Comparison of ENCODE assay signal across 8 mouse cellular contexts in genomic region chr11:98936606-98937409, GRCm38 (mm10). TPM values are rescaled to one million over a fixed set of nuclear protein-coding genes. Genes with fewer than 3 reads are reported as not detected.
A peak's percentile ranks its signal among the peaks of the same experiment; 100 is the strongest.
DNase-seq lines count a peak whose midpoint lies in the region; ATAC-seq and TF ChIP-seq lines count a peak whose summit lies in the region.

No protein-coding gene starts in this region.

- no peaks in the 10 kb centered on the region for H3K9me3 ChIP-seq in hindbrain, embryonic 10.5 days
- no peaks in the 10 kb centered on the region for H3K9me3 ChIP-seq in liver, embryonic 13.5 days (replicated peaks)
- H3K9me3 ChIP-seq in neural tube, embryonic 13.5 days: no peaks in the 10 kb centered on the region

- H3K9ac ChIP-seq in liver, embryonic 13.5 days: peak overlapping the region; percentile 73
- H3K9ac ChIP-seq in neural tube, embryonic 13.5 days: peak overlapping the region; percentile 71

- TF ChIP-seq CTCF in bone marrow, adult 2 months (IDR thresholded peaks at IDR 0.05; ENCODE audit: control insufficient read depth, insufficient read depth, low read length): no peak

- H3K4me2 ChIP-seq in liver, embryonic 13.5 days: peak overlapping the region; percentile 89
- peak overlapping the region; percentile 87 for H3K4me2 ChIP-seq in neural tube, embryonic 13.5 days

- 12% methylated on average over 23 of the region's 23 CpGs for WGBS in bone marrow, adult 2 months
- WGBS in hindbrain, embryonic 10.5 days: 3% methylated on average over 23 of the region's 23 CpGs
- WGBS in liver, embryonic 13.5 days (ENCODE audit: insufficient replicate concordance): 5% methylated on average over 16 of the region's 23 CpGs
- 4% methylated on average over 23 of the region's 23 CpGs for WGBS in neural tube, embryonic 13.5 days

- peak overlapping the region; percentile 67 for H3K4me3 ChIP-seq in bone marrow, adult 2 months (replicated peaks; ENCODE audit: control insufficient read depth, low read depth, low read length)
- H3K4me3 ChIP-seq in hindbrain, embryonic 10.5 days: peak overlapping the region; percentile 80
- H3K4me3 ChIP-seq in liver, embryonic 13.5 days (replicated peaks): peak overlapping the region; percentile 66
- H3K4me3 ChIP-seq in neural tube, embryonic 13.5 days: peak overlapping the region; percentile 57

- TF ChIP-seq POLR2A in bone marrow, adult 2 months (IDR thresholded peaks at IDR 0.05; ENCODE audit: borderline replicate concordance, control insufficient read depth, low read depth, low read length): no peak

- H3K36me3 ChIP-seq in hindbrain, embryonic 10.5 days: no peaks in the 10 kb centered on the region
- no peaks in the 10 kb centered on the region for H3K36me3 ChIP-seq in liver, embryonic 13.5 days
- H3K36me3 ChIP-seq in neural tube, embryonic 13.5 days: no peaks in the 10 kb centered on the region

- DNase-seq in heart, adult 18-20 months: peak; percentile 46 to 77
- no peak for DNase-seq in heart, postnatal 4 days
- peak; percentile 43 for DNase-seq in hindbrain, embryonic 10.5 days (ENCODE audit: low spot score)
- no peak for DNase-seq in liver, embryonic 13.5 days
- DNase-seq in MN1 (ENCODE audit: low spot score): no peak

- peaks cover 10% of the 10 kb centered on the region for H3K4me1 ChIP-seq in bone marrow, adult 2 months (ENCODE audit: control insufficient read depth, insufficient read depth, low read length)
- peaks cover 93% of the 10 kb centered on the region for H3K4me1 ChIP-seq in hindbrain, embryonic 10.5 days (replicated peaks)
- peaks cover 77% of the 10 kb centered on the region for H3K4me1 ChIP-seq in liver, embryonic 13.5 days (replicated peaks)
- peaks cover 76% of the 10 kb centered on the region for H3K4me1 ChIP-seq in neural tube, embryonic 13.5 days (replicated peaks)

- ATAC-seq in liver, embryonic 13.5 days (ENCODE audit: low read depth): peak; percentile 37
- peak; percentile 28; the same call in 1 of the 2 replicates for ATAC-seq in neural tube, embryonic 13.5 days (ENCODE audit: low read depth)
- ATAC-seq in monocyte, adult 5-6 weeks (replicated peaks; ENCODE audit: insufficient number of reproducible peaks, low FRiP score, low TSS enrichment, poor library complexity, severe bottlenecking): no peak

- peak overlapping the region; percentile 66 for H3K27ac ChIP-seq in bone marrow, adult 2 months (ENCODE audit: control insufficient read depth, insufficient read depth, low read depth, low read length, poor library complexity)
- H3K27ac ChIP-seq in hindbrain, embryonic 10.5 days: peak overlapping the region; percentile 93
- H3K27ac ChIP-seq in liver, embryonic 13.5 days: peak overlapping the region; percentile 3; the same call in 1 of the 2 replicates
- peak overlapping the region; percentile 70 for H3K27ac ChIP-seq in neural tube, embryonic 13.5 days (replicated peaks)

- H3K27me3 ChIP-seq in hindbrain, embryonic 10.5 days (ENCODE audit: insufficient read depth, poor library complexity, severe bottlenecking): peaks cover 45% of the 10 kb centered on the region
- peaks cover 92% of the 10 kb centered on the region for H3K27me3 ChIP-seq in liver, embryonic 13.5 days
- H3K27me3 ChIP-seq in neural tube, embryonic 13.5 days: no peaks in the 10 kb centered on the region

RNA-seq across cellular contexts. Expression of gene Rara, which starts 9.2 kb away (rescaled TPM):
- total RNA-seq in heart, adult 18-20 months (2021): 10 to 100 TPM in 1 of 2 experiments, 1 to 10 TPM in 1; 8.7 to 10.1 TPM
- 10 to 100 TPM; 34.6 to 38.1 TPM for total RNA-seq in heart, postnatal 4 days (2021)
- polyA plus RNA-seq in bone marrow, adult 2 months (2011; ENCODE audit: insufficient read depth, insufficient read length, low replicate concordance, missing spikeins): 8.9 and 17.2 TPM in 2 replicates
- 28.4 and 53.7 TPM in 2 replicates for polyA plus RNA-seq in hindbrain, embryonic 10.5 days (2016; fragmentation: Nextera tagmentation; extraction: Ambion mirVana)
- 3.4 and 3.8 TPM in 2 replicates for polyA plus RNA-seq in liver, embryonic 13.5 days (2015; fragmentation: Nextera tagmentation; extraction: Ambion mirVana)
- polyA plus RNA-seq in neural tube, embryonic 13.5 days (2015; fragmentation: Nextera tagmentation; extraction: Ambion mirVana): 24.0 and 26.7 TPM in 2 replicates
- 61.0 to 76.9 TPM (median 62.9 TPM) in 3 replicates for total RNA-seq in monocyte, adult 5-6 weeks (2017)

RNA-seq across cellular contexts. Expression of gene Cdc6, which starts 29.2 kb away (rescaled TPM):
- total RNA-seq in heart, adult 18-20 months (2021): under 1 TPM; 0.40 to 0.41 TPM
- 10 to 100 TPM in 1 of 2 experiments, 1 to 10 TPM in 1; 9.8 to 10.2 TPM for total RNA-seq in heart, postnatal 4 days (2021)
- 50.4 and 53.9 TPM in 2 replicates for polyA plus RNA-seq in bone marrow, adult 2 months (2011; ENCODE audit: insufficient read depth, insufficient read length, low replicate concordance, missing spikeins)
- polyA plus RNA-seq in hindbrain, embryonic 10.5 days (2016; fragmentation: Nextera tagmentation; extraction: Ambion mirVana): 45.3 and 63.7 TPM in 2 replicates
- polyA plus RNA-seq in liver, embryonic 13.5 days (2015; fragmentation: Nextera tagmentation; extraction: Ambion mirVana): 69.1 and 79.8 TPM in 2 replicates
- 4.2 and 4.7 TPM in 2 replicates for polyA plus RNA-seq in neural tube, embryonic 13.5 days (2015; fragmentation: Nextera tagmentation; extraction: Ambion mirVana)
- total RNA-seq in monocyte, adult 5-6 weeks (2017): 0.67 to 1.7 TPM (median 0.75 TPM) in 3 replicates

RNA-seq across cellular contexts. Expression of gene Gjd3, which starts 46.0 kb away (rescaled TPM):
- under 1 TPM; 0.36 to 0.45 TPM for total RNA-seq in heart, adult 18-20 months (2021)
- total RNA-seq in heart, postnatal 4 days (2021): 1 to 10 TPM; 2.0 to 2.5 TPM
- polyA plus RNA-seq in bone marrow, adult 2 months (2011; ENCODE audit: insufficient read depth, insufficient read length, low replicate concordance, missing spikeins): not detected in 2 replicates
- polyA plus RNA-seq in hindbrain, embryonic 10.5 days (2016; fragmentation: Nextera tagmentation; extraction: Ambion mirVana): 0.44 TPM in 1 of 2 replicates, not detected in the other
- not detected in 2 replicates for polyA plus RNA-seq in liver, embryonic 13.5 days (2015; fragmentation: Nextera tagmentation; extraction: Ambion mirVana)
- polyA plus RNA-seq in neural tube, embryonic 13.5 days (2015; fragmentation: Nextera tagmentation; extraction: Ambion mirVana): 1.4 and 1.5 TPM in 2 replicates
- total RNA-seq in monocyte, adult 5-6 weeks (2017): not detected in 3 replicates

Comparison
In these comparisons a context has a peak if more than half of its experiments do, and no peak if none do; other contexts are left out.
1. DNase-seq: peak in heart, adult 18-20 months (2 of 2) and hindbrain, embryonic 10.5 days (single experiment); none in heart, postnatal 4 days (single experiment), liver, embryonic 13.5 days (single experiment) and MN1 (single experiment).
2. H3K27ac ChIP-seq: peak in every context shown above with its lines; median percentile 93 in hindbrain, embryonic 10.5 days; 70 in neural tube, embryonic 13.5 days; 66 in bone marrow, adult 2 months; 3 in liver, embryonic 13.5 days.
3. Peak in every context shown above with its lines, with median percentiles within 50 percentile points of each other: H3K4me3 ChIP-seq.